Mouse (Mus musculus): ENCODE measurements around the gene Mnat1. TPM values are rescaled to one million over a fixed set of nuclear protein-coding genes. Genes with fewer than 3 reads are reported as not detected.

The Mnat1 gene
- polyA plus RNA-seq, 1 experiment = 7.9 TPM

DNA sequence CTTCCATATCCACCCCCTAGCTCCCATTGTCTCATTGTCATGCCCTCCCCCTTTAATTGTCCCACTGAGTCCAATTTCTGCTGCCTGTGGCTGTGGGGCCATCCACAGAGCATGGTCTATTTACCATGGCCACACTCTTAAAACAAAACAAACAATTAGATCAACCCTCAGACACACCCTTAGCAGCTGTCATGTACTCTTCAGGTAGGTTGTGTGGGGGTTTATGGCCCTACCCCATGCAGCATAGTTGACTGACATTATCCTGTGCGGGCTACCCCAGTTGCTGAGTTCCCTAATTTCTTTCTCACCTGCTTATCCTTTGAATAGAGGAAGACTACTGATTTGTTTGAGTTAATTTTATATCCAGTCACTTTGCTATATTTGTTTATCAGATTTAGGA lies 136.8 kb downstream of the Mnat1 start:
- Histone ChIP-seq H3K27me3 (replicated peaks; ENCODE audit: control insufficient read depth, insufficient read depth, low read length) (no peaks in the 10 kb centered on the region), H3K4me1 (ENCODE audit: control insufficient read depth, insufficient read depth, low read length) (no peaks in the 10 kb centered on the region), H3K36me3 (ENCODE audit: control insufficient read depth, insufficient read depth, low read length) (no peaks in the 10 kb centered on the region), H3K27ac (ENCODE audit: insufficient read depth, low read depth, low read length) (no peak overlapping the region), H3K4me3 (ENCODE audit: insufficient read depth, low read depth, low read length) (no peak overlapping the region)
- 96% methylated on average over 1 of the region's 1 CpGs for WGBS
- TF ChIP-seq CTCF (conservative IDR thresholded peaks at IDR 0.05; ENCODE audit: insufficient read depth, insufficient read length, low read depth, low read length) (no peak), POLR2A (IDR thresholded peaks at IDR 0.05; ENCODE audit: low read depth, low read length) (no peak)
- no peak for DNase-seq

DNA sequence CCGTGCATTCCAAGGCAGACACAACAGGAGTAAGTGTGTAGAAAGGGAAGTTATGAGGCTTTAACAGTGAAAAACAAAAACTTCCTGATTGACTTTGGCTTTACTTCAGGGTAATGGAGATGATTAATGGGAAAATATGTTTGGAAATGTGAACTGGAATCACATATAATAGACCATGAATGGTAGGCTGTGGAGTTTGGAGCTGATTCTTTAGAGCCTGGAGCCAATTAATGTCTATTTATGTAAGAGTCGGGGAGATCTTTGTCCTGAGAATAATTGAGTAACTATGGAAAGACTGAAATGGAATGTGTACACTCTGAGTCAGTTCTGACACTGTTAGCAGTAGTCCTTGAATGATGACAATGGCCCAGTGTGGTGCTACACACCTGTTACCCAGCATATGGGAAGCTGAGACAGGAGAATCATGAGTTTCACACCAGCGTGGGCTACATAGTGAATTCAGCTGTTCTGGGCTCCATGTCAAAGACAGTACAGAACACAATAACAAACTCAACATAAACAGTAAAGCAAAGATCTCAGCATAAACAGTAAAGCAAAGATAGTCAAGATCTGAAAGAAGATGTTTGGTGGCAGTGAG lies 142.0 kb downstream of the Mnat1 start:
- no peak for DNase-seq
- no peak overlapping the region for H3K27ac ChIP-seq (ENCODE audit: insufficient read depth, low read depth, low read length)
- H3K36me3 ChIP-seq (ENCODE audit: control insufficient read depth, insufficient read depth, low read length) = no peaks in the 10 kb centered on the region
- no peak overlapping the region for H3K4me3 ChIP-seq (ENCODE audit: insufficient read depth, low read depth, low read length)
- WGBS = 82% methylated on average over 3 of the region's 3 CpGs
- H3K27me3 ChIP-seq (replicated peaks; ENCODE audit: control insufficient read depth, insufficient read depth, low read length) = no peaks in the 10 kb centered on the region
- TF ChIP-seq POLR2A (IDR thresholded peaks at IDR 0.05; ENCODE audit: low read depth, low read length) (no peak), CTCF (conservative IDR thresholded peaks at IDR 0.05; ENCODE audit: insufficient read depth, insufficient read length, low read depth, low read length) (no peak)
- no peaks in the 10 kb centered on the region for H3K4me1 ChIP-seq (ENCODE audit: control insufficient read depth, insufficient read depth, low read length)

DNA sequence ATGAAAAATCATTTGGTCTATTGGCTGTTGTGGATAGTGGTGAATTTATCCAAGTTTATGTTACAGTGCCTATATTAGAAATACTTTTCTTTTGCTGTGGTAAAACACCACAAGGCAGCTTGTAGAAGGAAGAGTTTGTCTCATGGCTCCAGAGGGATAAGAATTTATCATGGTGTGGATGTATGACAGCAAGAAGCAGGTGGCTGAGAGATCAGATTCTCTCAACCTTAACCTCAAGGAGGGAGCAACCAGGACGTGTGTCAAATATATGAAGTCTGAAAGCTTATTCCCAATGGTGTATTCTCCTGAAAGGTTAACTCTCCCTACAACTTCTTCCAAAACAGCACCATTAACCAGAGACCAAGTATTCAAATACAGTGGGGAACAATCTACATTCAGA lies 143.1 kb downstream of the Mnat1 start:
- H3K27me3 ChIP-seq (replicated peaks; ENCODE audit: control insufficient read depth, insufficient read depth, low read length) = no peaks in the 10 kb centered on the region
- H3K27ac ChIP-seq (ENCODE audit: insufficient read depth, low read depth, low read length) = no peak overlapping the region
- no peak for TF ChIP-seq CTCF (conservative IDR thresholded peaks at IDR 0.05; ENCODE audit: insufficient read depth, insufficient read length, low read depth, low read length)
- no peak for TF ChIP-seq POLR2A (IDR thresholded peaks at IDR 0.05; ENCODE audit: low read depth, low read length)
- no peak overlapping the region for H3K4me3 ChIP-seq (ENCODE audit: insufficient read depth, low read depth, low read length)
- no peaks in the 10 kb centered on the region for H3K4me1 ChIP-seq (ENCODE audit: control insufficient read depth, insufficient read depth, low read length)
- DNase-seq = no peak
- 71% methylated on average over 1 of the region's 1 CpGs for WGBS
- no peaks in the 10 kb centered on the region for H3K36me3 ChIP-seq (ENCODE audit: control insufficient read depth, insufficient read depth, low read length)

DNA sequence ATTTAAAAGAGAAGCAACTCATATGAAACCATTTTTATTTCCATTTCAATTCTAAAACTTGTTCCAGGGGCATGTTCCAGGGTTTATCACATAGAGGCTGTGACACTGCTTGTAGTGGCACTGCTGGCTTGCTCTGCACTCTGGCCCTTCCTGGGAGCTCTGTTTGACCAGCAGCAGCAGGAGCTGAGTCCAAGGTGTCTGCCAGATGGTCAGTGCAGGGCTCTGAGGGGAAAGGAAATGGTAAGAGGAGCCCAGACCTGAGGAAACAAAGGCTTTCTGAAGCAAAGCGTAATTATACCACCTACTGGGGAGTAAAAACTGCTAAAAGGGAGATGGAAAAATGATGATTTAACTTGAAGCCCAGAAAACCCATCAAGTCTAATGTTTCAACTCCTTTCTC lies 145.0 kb downstream of the Mnat1 start:
- Histone ChIP-seq H3K27ac (ENCODE audit: insufficient read depth, low read depth, low read length) (no peak overlapping the region), H3K4me1 (ENCODE audit: control insufficient read depth, insufficient read depth, low read length) (no peaks in the 10 kb centered on the region), H3K4me3 (ENCODE audit: insufficient read depth, low read depth, low read length) (no peak overlapping the region), H3K27me3 (replicated peaks; ENCODE audit: control insufficient read depth, insufficient read depth, low read length) (no peaks in the 10 kb centered on the region), H3K36me3 (ENCODE audit: control insufficient read depth, insufficient read depth, low read length) (no peaks in the 10 kb centered on the region)
- no peak for TF ChIP-seq POLR2A (IDR thresholded peaks at IDR 0.05; ENCODE audit: low read depth, low read length)
- 97% methylated on average over 1 of the region's 1 CpGs for WGBS
- no peak for DNase-seq

DNA sequence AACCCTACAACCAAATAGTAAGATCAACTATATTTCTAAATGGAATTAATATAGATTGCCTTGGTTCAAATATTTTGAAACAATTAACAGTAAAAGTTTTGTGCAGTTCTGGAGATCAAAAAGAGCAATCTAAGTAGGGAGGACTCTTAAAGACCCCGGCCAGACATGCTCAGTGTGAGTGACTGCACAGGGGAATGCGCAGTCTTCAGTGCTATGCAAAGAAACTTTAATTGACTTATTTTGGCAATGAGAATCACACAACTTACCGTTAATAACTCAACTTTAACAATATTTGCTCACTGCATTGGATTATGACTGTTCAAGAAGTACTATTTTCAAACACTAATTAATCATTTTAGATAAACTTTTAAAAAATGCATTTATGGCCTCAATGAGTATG lies 146.0 kb downstream of the Mnat1 start:
- Histone ChIP-seq H3K36me3 (ENCODE audit: control insufficient read depth, insufficient read depth, low read length) (no peaks in the 10 kb centered on the region), H3K4me3 (ENCODE audit: insufficient read depth, low read depth, low read length) (no peak overlapping the region), H3K27ac (ENCODE audit: insufficient read depth, low read depth, low read length) (no peak overlapping the region), H3K27me3 (replicated peaks; ENCODE audit: control insufficient read depth, insufficient read depth, low read length) (no peaks in the 10 kb centered on the region), H3K4me1 (ENCODE audit: control insufficient read depth, insufficient read depth, low read length) (no peaks in the 10 kb centered on the region)
- 81% methylated on average over 3 of the region's 3 CpGs for WGBS
- DNase-seq = no peak
- TF ChIP-seq POLR2A (IDR thresholded peaks at IDR 0.05; ENCODE audit: low read depth, low read length) = no peak
- no peak for TF ChIP-seq CTCF (conservative IDR thresholded peaks at IDR 0.05; ENCODE audit: insufficient read depth, insufficient read length, low read depth, low read length)

DNA sequence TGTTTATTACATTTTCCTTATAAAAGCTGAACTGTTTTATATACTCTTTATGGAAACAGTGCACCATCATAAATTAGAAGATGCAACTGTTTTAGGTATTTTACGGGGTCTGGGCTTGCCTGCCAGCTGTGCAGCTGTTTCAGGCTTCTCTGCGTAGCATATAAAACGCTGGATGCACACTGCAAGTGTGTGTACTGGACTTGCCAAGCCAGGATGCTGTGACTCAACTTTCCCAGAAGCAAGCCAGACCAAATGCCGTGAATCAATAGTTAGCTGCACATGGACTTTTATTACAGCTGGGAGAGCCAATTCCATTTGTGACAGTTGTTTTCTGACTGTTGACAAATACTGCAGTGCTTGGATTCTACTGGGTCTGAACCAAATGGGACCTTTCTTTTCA lies 146.4 kb downstream of the Mnat1 start:
- Histone ChIP-seq H3K4me3 (ENCODE audit: insufficient read depth, low read depth, low read length) (no peak overlapping the region), H3K4me1 (ENCODE audit: control insufficient read depth, insufficient read depth, low read length) (no peaks in the 10 kb centered on the region), H3K27me3 (replicated peaks; ENCODE audit: control insufficient read depth, insufficient read depth, low read length) (no peaks in the 10 kb centered on the region), H3K27ac (ENCODE audit: insufficient read depth, low read depth, low read length) (no peak overlapping the region), H3K36me3 (ENCODE audit: control insufficient read depth, insufficient read depth, low read length) (no peaks in the 10 kb centered on the region)
- DNase-seq = no peak
- WGBS = 80% methylated on average over 4 of the region's 4 CpGs
- TF ChIP-seq POLR2A (IDR thresholded peaks at IDR 0.05; ENCODE audit: low read depth, low read length) (no peak), CTCF (conservative IDR thresholded peaks at IDR 0.05; ENCODE audit: insufficient read depth, insufficient read length, low read depth, low read length) (no peak)

DNA sequence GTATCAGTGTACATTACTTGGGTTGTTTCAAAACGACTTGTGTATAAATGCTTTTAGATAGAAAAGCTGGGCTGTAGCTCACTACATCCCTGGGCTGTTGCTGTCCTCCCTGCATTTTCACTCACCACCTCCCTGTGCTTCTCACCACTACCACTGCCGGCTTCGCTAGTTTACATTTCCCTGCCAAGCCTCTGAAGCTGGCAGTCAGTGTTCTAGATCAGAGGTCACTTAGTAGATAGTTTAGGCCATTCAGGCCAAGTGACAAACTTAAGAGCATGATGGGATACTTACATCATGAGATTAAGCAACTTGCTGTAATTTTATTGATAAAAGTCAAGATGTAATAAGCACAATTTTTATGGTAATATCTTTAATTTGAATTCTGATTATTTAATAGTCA lies 151.4 kb downstream of the Mnat1 start:
- H3K4me1 ChIP-seq (ENCODE audit: control insufficient read depth, insufficient read depth, low read length) = no peaks in the 10 kb centered on the region
- no peaks in the 10 kb centered on the region; the same call in 1 of the 2 replicates for H3K36me3 ChIP-seq (ENCODE audit: control insufficient read depth, insufficient read depth, low read length)
- TF ChIP-seq POLR2A (IDR thresholded peaks at IDR 0.05; ENCODE audit: low read depth, low read length) (no peak), CTCF (conservative IDR thresholded peaks at IDR 0.05; ENCODE audit: insufficient read depth, insufficient read length, low read depth, low read length) (no peak)
- H3K4me3 ChIP-seq (ENCODE audit: insufficient read depth, low read depth, low read length) = no peak overlapping the region
- DNase-seq = no peak
- WGBS = 83% methylated on average over 3 of the region's 3 CpGs
- no peaks in the 10 kb centered on the region for H3K27me3 ChIP-seq (replicated peaks; ENCODE audit: control insufficient read depth, insufficient read depth, low read length)
- H3K27ac ChIP-seq (ENCODE audit: insufficient read depth, low read depth, low read length) = no peak overlapping the region
